8 mouse cellular contexts compared by ENCODE assay signal in genomic region chr2:61656421-61657411, GRCm38 (mm10). TPM values are rescaled to one million over a fixed set of nuclear protein-coding genes. Genes with fewer than 3 reads are reported as not detected.
DNase-seq lines count a peak whose midpoint lies in the region; ATAC-seq and TF ChIP-seq lines count a peak whose summit lies in the region.

No protein-coding gene starts in this region.

- no peaks in the 10 kb centered on the region for H3K9me3 ChIP-seq in embryonic facial prominence, embryonic 11.5 days (replicated peaks; ENCODE audit: control insufficient read depth, low read length)
- H3K9me3 ChIP-seq in limb, embryonic 11.5 days (ENCODE audit: control insufficient read depth, low read length), result no peaks in the 10 kb centered on the region
- no peaks in the 10 kb centered on the region for H3K9me3 ChIP-seq in midbrain, embryonic 14.5 days (ENCODE audit: control insufficient read depth, low read length)

- H3K4me1 ChIP-seq in embryonic facial prominence, embryonic 11.5 days (ENCODE audit: control insufficient read depth, insufficient read depth, low read length), result no peaks in the 10 kb centered on the region
- no peaks in the 10 kb centered on the region; the same call in 1 of the 2 replicates for H3K4me1 ChIP-seq in heart, adult 2 months (ENCODE audit: control insufficient read depth, insufficient read depth, low read length)
- H3K4me1 ChIP-seq in limb, embryonic 11.5 days (ENCODE audit: control insufficient read depth, insufficient read depth, low read length), result no peaks in the 10 kb centered on the region; the same call in 1 of the 2 replicates
- H3K4me1 ChIP-seq in midbrain, embryonic 14.5 days (ENCODE audit: control insufficient read depth, insufficient read depth, low read length), result peaks cover 2% of the 10 kb centered on the region; the same call in 1 of the 2 replicates

- intact Hi-C loops in heart, adult 2 months (cut with DNase I), result no loop called here

- peak; percentile 8; the same call in 1 of the 2 replicates for TF ChIP-seq CTCF in heart, adult 2 months (IDR thresholded peaks at IDR 0.05)

- H3K79me2 ChIP-seq in heart, adult 2 months (replicated peaks; ENCODE audit: control insufficient read depth, insufficient read depth, low read length), result no peaks in the 10 kb centered on the region

- no peaks in the 10 kb centered on the region for H3K36me3 ChIP-seq in embryonic facial prominence, embryonic 11.5 days (replicated peaks; ENCODE audit: control insufficient read depth, insufficient read depth, low read depth, low read length)
- no peaks in the 10 kb centered on the region for H3K36me3 ChIP-seq in heart, adult 2 months (ENCODE audit: control insufficient read depth, insufficient read depth, low read length)
- no peaks in the 10 kb centered on the region for H3K36me3 ChIP-seq in limb, embryonic 11.5 days (ENCODE audit: control insufficient read depth, insufficient read depth, low read length)
- no peaks in the 10 kb centered on the region for H3K36me3 ChIP-seq in midbrain, embryonic 14.5 days (ENCODE audit: control insufficient read depth, insufficient read depth, low read length)

- peak overlapping the region; percentile 48 for H3K4me3 ChIP-seq in embryonic facial prominence, embryonic 11.5 days (ENCODE audit: low read depth, low read length)
- peak overlapping the region; percentile 63 for H3K4me3 ChIP-seq in heart, adult 2 months
- peak overlapping the region; percentile 51 for H3K4me3 ChIP-seq in limb, embryonic 11.5 days (ENCODE audit: low read depth, low read length)
- H3K4me3 ChIP-seq in midbrain, embryonic 14.5 days (replicated peaks; ENCODE audit: low read depth, low read length), result peak overlapping the region; percentile 62

- peak; percentile 82 for ATAC-seq in embryonic facial prominence, embryonic 11.5 days (replicated peaks; ENCODE audit: insufficient number of reproducible peaks, low FRiP score, low TSS enrichment, low read depth)
- ATAC-seq in limb, embryonic 11.5 days (ENCODE audit: insufficient number of reproducible peaks, low FRiP score, low TSS enrichment, low read depth), result peak; percentile 76
- peak; percentile 91 for ATAC-seq in midbrain, embryonic 14.5 days (ENCODE audit: low FRiP score, low TSS enrichment)

- TF ChIP-seq POLR2A in heart, adult 2 months (IDR thresholded peaks at IDR 0.05; ENCODE audit: insufficient read depth, low read depth, low read length), result no peak

- no peak for TF ChIP-seq EP300 in heart, adult 2 months (IDR thresholded peaks at IDR 0.05; ENCODE audit: insufficient read depth, low read depth, low read length)

- no peaks in the 10 kb centered on the region for H3K27me3 ChIP-seq in embryonic facial prominence, embryonic 11.5 days (ENCODE audit: control insufficient read depth, insufficient read depth, low read length)
- no peaks in the 10 kb centered on the region for H3K27me3 ChIP-seq in heart, adult 2 months (ENCODE audit: control insufficient read depth, insufficient read depth, low read length)
- 0 out of 2 replicates have a peak, but pooled peaks cover 2% of the 10 kb centered on the region for H3K27me3 ChIP-seq in limb, embryonic 11.5 days (ENCODE audit: control insufficient read depth, insufficient read depth, low read length)
- H3K27me3 ChIP-seq in midbrain, embryonic 14.5 days (ENCODE audit: control insufficient read depth, insufficient read depth, low read length), result no peaks in the 10 kb centered on the region

- H3K4me2 ChIP-seq in embryonic facial prominence, embryonic 11.5 days (ENCODE audit: low read depth, low read length), result peak overlapping the region; percentile 89
- H3K4me2 ChIP-seq in limb, embryonic 11.5 days (ENCODE audit: low read depth, severe bottlenecking), result peak overlapping the region; percentile 98
- H3K4me2 ChIP-seq in midbrain, embryonic 14.5 days (ENCODE audit: low read length), result peak overlapping the region; percentile 94

- under 1% methylated on average over 64 of the region's 85 CpGs for WGBS in embryonic facial prominence, embryonic 11.5 days
- 9% methylated on average over 79 of the region's 85 CpGs for WGBS in heart, adult 2 months
- WGBS in limb, embryonic 11.5 days, result under 1% methylated on average over 80 of the region's 85 CpGs
- WGBS in midbrain, embryonic 14.5 days, result under 1% methylated on average over 79 of the region's 85 CpGs

- H3K9ac ChIP-seq in embryonic facial prominence, embryonic 11.5 days (replicated peaks; ENCODE audit: low read length), result peak overlapping the region; percentile 74
- H3K9ac ChIP-seq in heart, adult 2 months (ENCODE audit: low read depth, low read length), result peak overlapping the region; percentile 71
- H3K9ac ChIP-seq in limb, embryonic 11.5 days (ENCODE audit: low read length), result peak overlapping the region; percentile 71
- peak overlapping the region; percentile 84 for H3K9ac ChIP-seq in midbrain, embryonic 14.5 days (replicated peaks; ENCODE audit: low read length)

- H3K27ac ChIP-seq in embryonic facial prominence, embryonic 11.5 days (replicated peaks; ENCODE audit: low read depth, low read length), result no peak overlapping the region
- H3K27ac ChIP-seq in heart, adult 2 months, result no peak overlapping the region
- H3K27ac ChIP-seq in limb, embryonic 11.5 days (replicated peaks; ENCODE audit: low read depth, low read length), result no peak overlapping the region
- H3K27ac ChIP-seq in midbrain, embryonic 14.5 days (replicated peaks; ENCODE audit: low read depth, low read length), result peak overlapping the region; percentile 94

- peak; percentile 34 to 53 for DNase-seq in urinary bladder, adult 18-20 months (ENCODE audit: low spot score in 2 of 2)
- no peak for DNase-seq in urinary bladder, postnatal 10 days (ENCODE audit: low spot score)
- DNase-seq in embryonic facial prominence, embryonic 11.5 days (ENCODE audit: low spot score), result peak; percentile 70
- peak; percentile 48 to 65 for DNase-seq in heart, adult 2 months
- DNase-seq in kidney, adult 8-10 months, result peak; percentile 8 to 24
- peak; percentile 80 for DNase-seq in limb, embryonic 11.5 days (ENCODE audit: low spot score)
- peak; percentile 92 for DNase-seq in midbrain, embryonic 14.5 days
- peak; percentile 28 to 53 for DNase-seq in spleen, postnatal 10 days (ENCODE audit: low spot score in 2 of 2)

RNA-seq across cellular contexts. Expression of gene Psmd14, which starts 54.8 kb away (rescaled TPM):
- 257 and 262 TPM in 2 replicates for polyA plus RNA-seq in embryonic facial prominence, embryonic 11.5 days (2014; fragmentation: Nextera tagmentation; extraction: Ambion mirVana)
- 10 to 100 TPM; 47.1 to 47.7 TPM for total RNA-seq in heart, adult 2 months (2021)
- 19.2 and 34.5 TPM in 2 replicates for polyA plus RNA-seq in heart, adult 2 months (2012; rRNA removed)
- polyA plus RNA-seq in limb, embryonic 11.5 days (2014; fragmentation: Nextera tagmentation; extraction: Ambion mirVana), result 232 and 233 TPM in 2 replicates
- polyA plus RNA-seq in midbrain, embryonic 14.5 days (2014; fragmentation: Nextera tagmentation; extraction: Ambion mirVana), result 205 and 241 TPM in 2 replicates
